Comparison of ENCODE assay signal across 28 mouse cellular contexts in genomic region chr14:30182624-30183524, GRCm38 (mm10).
DNase-seq lines count a peak whose midpoint lies in the region; ATAC-seq and TF ChIP-seq lines count a peak whose summit lies in the region.
"Had no signal": no experiment of that assay in that cellular context is flagged by ENCODE, and none has a peak within 500 bp of the region (broad histone marks: within the 10 kb centered on the region; RNA-seq: fewer than 3 reads in every experiment).

No protein-coding gene starts in this region.

- H3K36me3 ChIP-seq in limb, embryonic 11.5 days (ENCODE audit: control insufficient read depth, insufficient read depth, low read length), result no peaks in the 10 kb centered on the region
- H3K36me3 ChIP-seq in limb, embryonic 10.5 days, result no peaks in the 10 kb centered on the region
- H3K36me3 ChIP-seq in embryonic facial prominence, embryonic 12.5 days, result no peaks in the 10 kb centered on the region
- H3K36me3 ChIP-seq: G1E; heart, embryonic 15.5 days; hindbrain, embryonic 15.5 days; midbrain, embryonic 13.5 days; neural tube, embryonic 12.5 days had no signal

- no peak overlapping the region for H3K27ac ChIP-seq in limb, embryonic 11.5 days (replicated peaks; ENCODE audit: low read depth, low read length)
- no peak overlapping the region; the same call in 1 of the 2 replicates for H3K27ac ChIP-seq in limb, embryonic 10.5 days
- H3K27ac ChIP-seq in embryonic facial prominence, embryonic 12.5 days, result peak overlapping the region; percentile 58; the same call in 1 of the 2 replicates
- 0 out of 2 replicates have a peak overlapping the region, but pooled peaks have one; percentile 17 for H3K27ac ChIP-seq in olfactory bulb, adult 2 months (ENCODE audit: insufficient read depth, low read depth, low read length)
- H3K27ac ChIP-seq: heart, embryonic 15.5 days; hindbrain, embryonic 15.5 days; kidney, postnatal 0 days; left cerebral cortex, adult 2 months; liver, embryonic 14.5 days; midbrain, embryonic 13.5 days; neural tube, embryonic 12.5 days had no signal

- H3K4me2 ChIP-seq in limb, embryonic 11.5 days (ENCODE audit: low read depth, severe bottlenecking), result no peak overlapping the region
- no peak overlapping the region; the same call in 1 of the 2 replicates for H3K4me2 ChIP-seq in embryonic facial prominence, embryonic 12.5 days (replicated peaks)
- H3K4me2 ChIP-seq: heart, embryonic 15.5 days; hindbrain, embryonic 15.5 days; lung, embryonic 14.5 days; midbrain, embryonic 13.5 days; neural tube, embryonic 12.5 days had no signal

- no peaks in the 10 kb centered on the region for H3K27me3 ChIP-seq in limb, embryonic 11.5 days (ENCODE audit: control insufficient read depth, insufficient read depth, low read length)
- 0 out of 2 replicates have a peak, but pooled peaks cover 8% of the 10 kb centered on the region for H3K27me3 ChIP-seq in limb, embryonic 10.5 days (ENCODE audit: low read depth, poor library complexity, severe bottlenecking)
- H3K27me3 ChIP-seq in embryonic facial prominence, embryonic 12.5 days, result peaks cover 4% of the 10 kb centered on the region; the same call in 1 of the 2 replicates
- H3K27me3 ChIP-seq: CH12.LX; heart, embryonic 15.5 days; hindbrain, embryonic 15.5 days; midbrain, embryonic 13.5 days; neural tube, embryonic 12.5 days had no signal

- H3K4me1 ChIP-seq in limb, embryonic 11.5 days (ENCODE audit: control insufficient read depth, insufficient read depth, low read length), result peaks cover 6% of the 10 kb centered on the region; the same call in 1 of the 2 replicates
- peaks cover 17% of the 10 kb centered on the region for H3K4me1 ChIP-seq in limb, embryonic 10.5 days
- H3K4me1 ChIP-seq in embryonic facial prominence, embryonic 12.5 days, result peaks cover 13% of the 10 kb centered on the region
- H3K4me1 ChIP-seq in olfactory bulb, adult 2 months (ENCODE audit: control insufficient read depth, insufficient read depth, low read length), result peaks cover 27% of the 10 kb centered on the region
- H3K4me1 ChIP-seq: hindbrain, embryonic 15.5 days; megakaryocyte, embryonic 14.5 days; midbrain, embryonic 13.5 days had no signal

- ATAC-seq in limb, embryonic 11.5 days (ENCODE audit: insufficient number of reproducible peaks, low FRiP score, low TSS enrichment, low read depth), result no peak
- no peak for ATAC-seq in embryonic facial prominence, embryonic 12.5 days (ENCODE audit: insufficient number of reproducible peaks, insufficient read depth, low FRiP score, low TSS enrichment)
- ATAC-seq: forebrain, embryonic 14.5 days; midbrain, embryonic 13.5 days had no signal

- TF ChIP-seq CTCF in olfactory bulb, adult 2 months (IDR thresholded peaks at IDR 0.05; ENCODE audit: insufficient read depth, low read depth, low read length), result no peak

- peak; percentile 21 for DNase-seq in limb, embryonic 11.5 days (ENCODE audit: low spot score)
- DNase-seq in limb, embryonic 10.5 days (ENCODE audit: low spot score), result no peak
- DNase-seq in fibroblast of lung, adult 2 months (ENCODE audit: low read depth), result peak; percentile 32
- DNase-seq in layer of hippocampus, adult 9-11 months, result no peak
- DNase-seq in cerebellum, adult 11-12 months, result no peak
- DNase-seq: adrenal gland, adult 8-10 months; cerebellum, adult 2 months; gastrocnemius, postnatal 10 days; heart, adult 18-20 months; heart, postnatal 36 days; kidney, adult 2 months; left cerebral cortex, postnatal 4 days; lung, embryonic 14.5 days; lung, postnatal 36 days; thymus, postnatal 36 days had no signal

- H3K9ac ChIP-seq in limb, embryonic 11.5 days (ENCODE audit: low read length), result no peak overlapping the region
- H3K9ac ChIP-seq in embryonic facial prominence, embryonic 12.5 days, result no peak overlapping the region
- H3K9ac ChIP-seq: heart, embryonic 15.5 days; hindbrain, embryonic 15.5 days; liver, embryonic 14.5 days; lung, embryonic 14.5 days; midbrain, embryonic 13.5 days; neural tube, embryonic 12.5 days had no signal

- H3K9me3 ChIP-seq in limb, embryonic 11.5 days (ENCODE audit: control insufficient read depth, low read length), result no peaks in the 10 kb centered on the region
- no peaks in the 10 kb centered on the region for H3K9me3 ChIP-seq in limb, embryonic 10.5 days (replicated peaks)
- H3K9me3 ChIP-seq in embryonic facial prominence, embryonic 12.5 days, result no peaks in the 10 kb centered on the region
- H3K9me3 ChIP-seq: G1E; heart, embryonic 15.5 days; hindbrain, embryonic 15.5 days; midbrain, embryonic 13.5 days; neural tube, embryonic 12.5 days had no signal

- H3K4me3 ChIP-seq in limb, embryonic 11.5 days (ENCODE audit: low read depth, low read length), result no peak overlapping the region
- no peak overlapping the region for H3K4me3 ChIP-seq in limb, embryonic 10.5 days
- H3K4me3 ChIP-seq in embryonic facial prominence, embryonic 12.5 days, result no peak overlapping the region
- no peak overlapping the region for H3K4me3 ChIP-seq in olfactory bulb, adult 2 months (ENCODE audit: insufficient read depth, low read depth, low read length)
- H3K4me3 ChIP-seq: heart, embryonic 15.5 days; hindbrain, embryonic 15.5 days; left cerebral cortex, adult 2 months; megakaryocyte, embryonic 14.5 days; midbrain, embryonic 13.5 days; neural tube, embryonic 12.5 days had no signal

- 63% methylated on average over 18 of the region's 18 CpGs for WGBS in limb, embryonic 11.5 days
- WGBS in limb, embryonic 10.5 days, result 85% methylated on average over 18 of the region's 18 CpGs
- WGBS in embryonic facial prominence, embryonic 12.5 days, result 52% methylated on average over 18 of the region's 18 CpGs
- WGBS in olfactory bulb, adult 2 months, result 70% methylated on average over 18 of the region's 18 CpGs

- no peak for TF ChIP-seq POLR2A in olfactory bulb, adult 2 months (IDR thresholded peaks at IDR 0.05; ENCODE audit: insufficient read depth, low read depth, low read length)

Comparison
In these comparisons a context has a peak if more than half of its experiments do, and no peak if none do; other contexts are left out.
1. DNase-seq: peak in limb, embryonic 11.5 days (single experiment) and fibroblast of lung, adult 2 months (single experiment); none in limb, embryonic 10.5 days (single experiment), layer of hippocampus, adult 9-11 months (single experiment) and cerebellum, adult 11-12 months (single experiment).
2. H3K27ac ChIP-seq: peak in embryonic facial prominence, embryonic 12.5 days (single experiment) and olfactory bulb, adult 2 months (single experiment); none in limb, embryonic 11.5 days (single experiment) and limb, embryonic 10.5 days (single experiment).